Mouse (Mus musculus) common myeloid progenitor, adult 5-6 weeks (primary cell): Measurements from ENCODE around the gene Dio3. TPM values are rescaled to one million over a fixed set of nuclear protein-coding genes. Genes with fewer than 3 reads are reported as not detected.

ENCODE experiments used
- ATAC-seq: replicated peaks from 2 replicates; pipeline ENCODE4 v1.8.0; 2016; ENCODE audit warnings: low read depth, mild to moderate bottlenecking, moderate TSS enrichment, inconsistent platforms; ENCODE audit not compliant: poor library complexity, severe bottlenecking
- total RNA-seq: library from RNA; stranded (forward); fragments of 200-1000, 187-1606 nt; gene quantifications from 2 replicates; pipeline ENCODE4 v1.2.3, GENCODE M21; 2017

Gene Dio3
- total RNA-seq, 1 experiment from 2014 or later, result not detected

- ATAC-seq, result no peak
Measured at GRCm38 (mm10) chr12:110298653-110299052, 19.8 kb downstream of the Dio3 start.

- no peak for ATAC-seq
Measured at GRCm38 (mm10) chr12:110319696-110320095, 40.8 kb downstream of the Dio3 start.

Other genes with a start within 250 kb of the Dio3 start
- gene Ppp2r5c, start 168.1 kb downstream of the Dio3 start, total RNA-seq, result 222 and 243 TPM in 2 replicates